Mouse (Mus musculus) kidney, embryonic 15.5 days (tissue): ENCODE results near the gene Rapgef3. TPM values are rescaled to one million over a fixed set of nuclear protein-coding genes. Genes with fewer than 3 reads are reported as not detected.

Experiments
- ATAC-seq: fragments of 200-750 bp; cut with Nextera tagmentation; replicated peaks from 2 replicates; pipeline ENCODE4 v1.8.0; 2017; ENCODE audit warnings: moderate TSS enrichment; ENCODE audit not compliant: low FRiP score
- H3K27ac ChIP-seq: fragments of 300-500 bp; sonication (generic); 2 replicates; pipeline ENCODE4 v1.5.1; 2015; ENCODE audit warnings: mild to moderate bottlenecking, inconsistent platforms
- H3K27me3 ChIP-seq: fragments of 300-500 bp; sonication (generic); 2 replicates; pipeline ENCODE4 v1.6.1; 2015; ENCODE audit warnings: inconsistent platforms
- H3K36me3 ChIP-seq: fragments of 300-500 bp; sonication (generic); 2 replicates; pipeline ENCODE4 v1.6.1; 2015; ENCODE audit warnings: inconsistent platforms
- H3K4me1 ChIP-seq: fragments of 300-500 bp; sonication (generic); 2 replicates; pipeline ENCODE4 v1.6.1; 2015; ENCODE audit warnings: inconsistent platforms
- H3K4me2 ChIP-seq: fragments of 300-500 bp; sonication (generic); 2 replicates; pipeline ENCODE4 v1.6.1; 2015; ENCODE audit warnings: moderate library complexity, mild to moderate bottlenecking, inconsistent platforms
- H3K4me3 ChIP-seq: fragments of 300-500 bp; sonication (generic); replicated peaks from 2 replicates; pipeline ENCODE4 v1.5.1; 2015; ENCODE audit warnings: mild to moderate bottlenecking, inconsistent platforms
- H3K9ac ChIP-seq: fragments of 300-500 bp; sonication (generic); 2 replicates; pipeline ENCODE4 v1.6.1; 2015; ENCODE audit warnings: mild to moderate bottlenecking, inconsistent platforms
- H3K9me3 ChIP-seq: fragments of 300-500 bp; sonication (generic); replicated peaks from 2 replicates; pipeline ENCODE4 v1.6.1; 2016; ENCODE audit warnings: inconsistent platforms
- WGBS: fragments of 180-500 bp; shearing (Covaris S2); methylation state at CpG from one replicate; pipeline ENCODE4 v1.1.7; 2015; ENCODE audit warnings: mixed read lengths; 5-methylcytosine and 5-hydroxymethylcytosine counted together
- polyA plus RNA-seq: library from polyadenylated mRNA; unstranded; fragments of >200 nt; fragmentation: Nextera tagmentation; extraction: Ambion mirVana; gene quantifications from 2 replicates; pipeline ENCODE4 v1.2.1, GENCODE M21; 2015

Gene Rapgef3
- polyA plus RNA-seq, 1 experiment from 2014 or later, result 29.7 TPM

DNA sequence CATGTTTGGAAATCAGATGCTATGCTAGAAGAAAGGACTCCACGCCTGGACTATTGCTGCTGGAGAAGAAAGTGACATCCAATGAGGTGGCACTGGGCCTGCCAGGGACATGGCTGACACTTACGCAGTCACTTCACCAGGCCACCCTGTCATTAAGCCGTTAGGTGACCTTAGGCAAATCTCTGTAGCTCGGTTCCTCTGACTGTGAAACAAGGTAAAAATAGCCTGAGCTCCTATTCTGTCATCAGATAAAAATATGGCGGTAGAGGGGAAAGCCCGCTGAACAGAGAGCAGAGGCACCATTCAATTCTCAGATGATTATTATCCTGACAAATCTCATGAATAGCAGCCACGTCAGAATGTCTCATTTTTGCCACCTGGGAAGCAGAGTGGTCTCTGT is 25.7 kb downstream of the Rapgef3 start:
- Histone ChIP-seq H3K9me3 (no peaks in the 10 kb centered on the region), H3K4me3 (no peak overlapping the region), H3K4me2 (no peak overlapping the region), H3K9ac (no peak overlapping the region), H3K27ac (no peak overlapping the region), H3K36me3 (peaks cover 24% of the 10 kb centered on the region), H3K27me3 (no peaks in the 10 kb centered on the region), H3K4me1 (peaks cover 6% of the 10 kb centered on the region; the same call in 1 of the 2 replicates)
- 47% methylated on average over 7 of the region's 7 CpGs for whole genome bisulfite sequencing
- ATAC-seq, result no peak

DNA sequence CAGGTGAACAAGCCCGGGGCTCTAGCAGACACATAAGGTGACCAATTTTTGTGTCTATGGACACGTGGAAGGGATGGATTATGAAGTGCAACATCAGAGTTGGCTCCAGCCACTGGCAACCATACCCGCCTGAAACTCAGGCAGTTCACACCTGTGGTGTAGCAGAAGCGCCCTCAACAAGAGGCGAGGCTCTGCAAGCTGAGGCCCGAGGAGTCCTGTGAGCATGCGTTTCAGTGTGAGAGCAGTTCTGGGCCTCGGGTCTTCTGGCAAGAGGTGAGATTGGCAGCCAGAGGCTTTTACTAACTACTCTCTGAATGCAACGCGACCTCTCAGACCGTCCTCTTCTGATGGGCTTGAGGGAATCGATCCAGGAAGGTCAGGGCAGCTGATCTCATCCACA is 26.1 kb downstream of the Rapgef3 start:
- no peak for ATAC-seq
- Histone ChIP-seq H3K9me3 (no peaks in the 10 kb centered on the region), H3K9ac (no peak overlapping the region), H3K4me1 (peaks cover 6% of the 10 kb centered on the region; the same call in 1 of the 2 replicates), H3K27ac (no peak overlapping the region), H3K4me3 (no peak overlapping the region), H3K27me3 (no peaks in the 10 kb centered on the region), H3K4me2 (no peak overlapping the region), H3K36me3 (peaks cover 20% of the 10 kb centered on the region)
- 74% methylated on average over 12 of the region's 12 CpGs for WGBS

DNA sequence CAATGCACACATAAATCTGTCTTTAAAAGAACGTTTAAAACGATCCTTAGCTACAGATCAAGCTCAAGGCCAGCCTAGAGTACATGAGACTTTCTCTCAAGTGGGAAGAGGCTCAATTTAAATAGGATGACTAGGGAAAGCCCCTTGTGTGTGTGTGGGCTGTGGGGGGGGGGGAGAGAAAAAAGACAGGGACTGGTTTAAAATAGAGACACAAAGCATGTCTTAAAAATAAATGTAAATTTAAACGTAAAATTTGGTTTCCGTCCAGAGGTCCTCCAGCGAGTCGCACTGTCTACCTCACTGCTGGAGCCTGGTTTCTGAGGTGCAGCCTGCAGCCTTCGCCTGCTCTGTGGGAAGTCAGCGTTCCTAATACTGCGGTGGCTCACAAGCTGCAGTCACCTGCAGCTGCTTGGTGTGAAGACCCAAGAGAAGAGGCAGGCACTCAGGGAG is 27.5 kb downstream of the Rapgef3 start:
- Histone ChIP-seq H3K9ac (no peak overlapping the region), H3K27ac (no peak overlapping the region), H3K4me1 (peaks cover 2% of the 10 kb centered on the region; the same call in 1 of the 2 replicates), H3K9me3 (no peaks in the 10 kb centered on the region), H3K27me3 (no peaks in the 10 kb centered on the region), H3K36me3 (peaks cover 6% of the 10 kb centered on the region), H3K4me3 (no peak overlapping the region), H3K4me2 (no peak overlapping the region)
- 83% methylated on average over 9 of the region's 9 CpGs for WGBS
- no peak for ATAC-seq

- Histone ChIP-seq H3K4me2 (no peak overlapping the region), H3K9me3 (no peaks in the 10 kb centered on the region), H3K4me1 (no peaks in the 10 kb centered on the region), H3K27me3 (no peaks in the 10 kb centered on the region), H3K27ac (no peak overlapping the region), H3K36me3 (no peaks in the 10 kb centered on the region), H3K4me3 (no peak overlapping the region), H3K9ac (no peak overlapping the region)
- WGBS, result 85% methylated on average over 7 of the region's 7 CpGs
- ATAC-seq, result no peak
Observed at GRCm38 (mm10) chr15:97738923-97739322, 28.8 kb downstream of the Rapgef3 start.

DNA sequence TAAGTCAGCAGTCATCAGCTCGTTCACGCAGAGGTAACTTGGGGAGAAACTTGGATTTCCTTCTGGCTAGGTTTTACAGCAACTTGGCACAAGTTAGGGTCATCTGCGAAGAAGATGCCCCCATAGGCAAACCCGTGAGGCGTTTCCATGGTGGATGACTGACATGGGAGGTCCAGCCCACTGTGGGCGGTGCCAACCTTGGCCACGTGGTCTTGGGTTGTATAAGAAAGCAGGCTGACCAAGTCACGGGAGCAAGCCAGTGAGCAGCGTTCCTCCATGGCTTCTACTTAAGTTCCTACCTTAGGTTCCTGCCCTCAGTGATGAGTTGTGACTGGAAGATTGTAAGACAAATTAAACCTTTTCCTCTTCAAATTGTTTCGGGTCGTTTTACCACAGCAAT is 35.8 kb downstream of the Rapgef3 start:
- no peak for ATAC-seq

GRCm38 (mm10) chr15:97731111-97731510 is 36.7 kb downstream of the Rapgef3 start, which contains the start of gene Endou:
Gene Endou, minus strand, starts transcription at chr15:97731339.
- 87% methylated on average over 8 of the region's 8 CpGs for WGBS
- H3K4me2 ChIP-seq, result no peak within 1 kb of the TSS
- ATAC-seq, result no peak
- H3K27me3 ChIP-seq, result no peaks in the 10 kb centered on the region
- H3K36me3 ChIP-seq, result no peaks in the 10 kb centered on the region
- H3K9ac ChIP-seq, result no peak within 1 kb of the TSS
- H3K4me3 ChIP-seq, result no peak within 1 kb of the TSS
- no peak within 1 kb of the TSS for H3K27ac ChIP-seq
- no peaks in the 10 kb centered on the region; the same call in none of the 2 replicates for H3K9me3 ChIP-seq
- H3K4me1 ChIP-seq, result peaks cover 7% of the 10 kb centered on the region; the same call in 1 of the 2 replicates

More for the DNA sequence above, 35.8 kb downstream of the Rapgef3 start:
- Histone ChIP-seq H3K4me2 (no peak overlapping the region), H3K36me3 (no peaks in the 10 kb centered on the region), H3K4me3 (no peak overlapping the region), H3K27ac (no peak overlapping the region), H3K9ac (no peak overlapping the region), H3K27me3 (no peaks in the 10 kb centered on the region), H3K4me1 (peaks cover 7% of the 10 kb centered on the region; the same call in 1 of the 2 replicates), H3K9me3 (no peaks in the 10 kb centered on the region; the same call in none of the 2 replicates)
- 90% methylated on average over 11 of the region's 11 CpGs for WGBS

DNA sequence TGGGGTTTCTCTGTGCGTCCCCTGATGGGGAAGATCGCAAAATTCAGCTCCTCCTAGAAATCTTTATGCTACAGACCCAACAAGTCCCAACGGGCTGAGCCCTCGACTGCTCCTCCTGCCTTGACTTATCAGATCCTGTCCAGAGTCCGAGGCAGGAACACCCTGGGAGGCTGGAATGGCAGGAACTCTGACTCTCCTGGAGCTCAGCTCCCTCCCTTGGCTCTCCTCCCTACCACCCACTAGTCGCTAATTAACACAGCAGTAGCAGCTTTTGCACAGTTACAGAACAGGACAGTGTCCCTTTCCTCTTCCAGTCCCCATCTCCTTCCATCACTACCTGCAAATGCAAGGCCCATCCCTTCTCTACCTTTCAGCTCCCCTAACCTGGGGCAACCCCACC is 37.4 kb downstream of the Rapgef3 start:
- no peaks in the 10 kb centered on the region; the same call in none of the 2 replicates for H3K9me3 ChIP-seq
- H3K27me3 ChIP-seq, result no peaks in the 10 kb centered on the region
- no peak overlapping the region for H3K4me3 ChIP-seq
- no peaks in the 10 kb centered on the region for H3K36me3 ChIP-seq
- no peak overlapping the region for H3K27ac ChIP-seq
- 56% methylated on average over 6 of the region's 6 CpGs for WGBS
- no peak for ATAC-seq
- H3K4me2 ChIP-seq, result no peak overlapping the region
- H3K9ac ChIP-seq, result no peak overlapping the region
- peaks cover 7% of the 10 kb centered on the region; the same call in 1 of the 2 replicates for H3K4me1 ChIP-seq

DNA sequence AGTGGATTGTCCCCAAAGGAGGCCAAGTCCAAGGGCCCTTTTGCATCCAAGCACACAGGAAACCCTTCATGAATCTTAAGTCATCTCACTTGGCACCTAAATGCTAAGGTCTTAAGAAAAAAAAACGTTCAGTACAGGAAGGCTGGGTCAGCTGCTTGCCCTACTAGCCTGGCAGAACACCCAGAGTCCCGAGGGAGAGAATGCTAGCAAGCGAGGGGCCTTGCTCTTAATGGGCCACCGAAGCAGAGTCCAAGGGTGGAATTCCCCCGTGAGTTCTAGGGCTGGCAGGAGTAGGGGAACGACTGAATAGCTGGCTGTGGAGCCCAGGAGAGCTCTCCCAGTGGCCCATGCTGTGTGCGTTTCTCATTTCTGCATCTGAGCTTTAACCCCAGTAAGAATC is 39.0 kb downstream of the Rapgef3 start:
- peaks cover 7% of the 10 kb centered on the region; the same call in 1 of the 2 replicates for H3K4me1 ChIP-seq
- H3K4me2 ChIP-seq, result no peak overlapping the region
- H3K36me3 ChIP-seq, result no peaks in the 10 kb centered on the region
- no peak overlapping the region for H3K4me3 ChIP-seq
- H3K9ac ChIP-seq, result no peak overlapping the region
- H3K9me3 ChIP-seq, result no peaks in the 10 kb centered on the region; the same call in none of the 2 replicates
- H3K27ac ChIP-seq, result no peak overlapping the region
- ATAC-seq, result no peak
- no peaks in the 10 kb centered on the region for H3K27me3 ChIP-seq
- 66% methylated on average over 7 of the region's 7 CpGs for WGBS

DNA sequence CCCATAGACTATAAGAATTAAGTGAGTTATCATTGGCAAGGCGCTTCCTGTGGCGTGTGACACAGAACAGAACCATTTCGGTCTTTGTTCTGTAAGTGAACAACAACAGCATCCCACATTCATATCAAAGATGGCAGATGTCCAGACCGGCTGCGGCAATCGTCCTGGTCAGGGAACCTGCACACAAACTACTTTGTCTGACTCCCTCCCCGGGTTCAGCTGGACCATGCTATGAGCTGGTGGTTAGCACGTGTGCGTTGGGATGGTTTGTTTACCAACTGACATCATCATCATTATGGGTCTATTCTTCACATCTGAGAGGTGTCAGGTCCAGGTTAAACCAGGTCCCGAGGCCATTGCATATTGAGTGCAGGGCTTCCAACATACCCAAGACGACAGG is 39.4 kb downstream of the Rapgef3 start:
- 90% methylated on average over 11 of the region's 11 CpGs for WGBS
- Histone ChIP-seq H3K9me3 (no peaks in the 10 kb centered on the region; the same call in 1 of the 2 replicates), H3K9ac (no peak overlapping the region), H3K27me3 (no peaks in the 10 kb centered on the region), H3K4me2 (no peak overlapping the region), H3K27ac (no peak overlapping the region), H3K36me3 (no peaks in the 10 kb centered on the region), H3K4me3 (no peak overlapping the region), H3K4me1 (peaks cover 7% of the 10 kb centered on the region; the same call in 1 of the 2 replicates)
- ATAC-seq, result no peak

GRCm38 (mm10) chr15:97727520-97727919 is 40.3 kb downstream of the Rapgef3 start:
- ATAC-seq, result no peak
- H3K4me1 ChIP-seq, result peaks cover 8% of the 10 kb centered on the region; the same call in 1 of the 2 replicates
- no peak overlapping the region for H3K27ac ChIP-seq
- H3K9ac ChIP-seq, result no peak overlapping the region
- H3K4me2 ChIP-seq, result no peak overlapping the region
- no peaks in the 10 kb centered on the region for H3K27me3 ChIP-seq
- H3K36me3 ChIP-seq, result no peaks in the 10 kb centered on the region
- WGBS, result 65% methylated on average over 5 of the region's 5 CpGs
- H3K9me3 ChIP-seq, result no peaks in the 10 kb centered on the region; the same call in 1 of the 2 replicates
- H3K4me3 ChIP-seq, result no peak overlapping the region

DNA sequence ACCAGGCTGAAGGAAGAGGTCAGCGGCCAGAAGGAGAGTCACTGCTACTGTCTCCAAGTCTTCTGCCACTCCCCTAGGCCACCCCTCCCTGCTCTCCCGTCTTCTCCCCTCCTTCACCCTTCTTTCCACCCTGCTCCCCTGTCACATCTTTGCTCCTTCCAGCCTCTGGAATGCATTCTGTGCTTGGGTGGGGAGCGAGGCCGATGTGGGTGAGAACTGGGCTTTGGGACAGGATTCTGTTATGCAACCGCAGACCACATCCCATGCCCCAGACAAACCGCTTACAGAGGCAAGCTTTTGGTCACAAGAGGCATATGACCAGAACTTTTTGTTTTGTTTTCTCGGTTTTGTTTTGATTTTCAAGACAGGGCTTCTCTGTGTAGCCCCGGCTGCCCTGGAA is 40.7 kb downstream of the Rapgef3 start:
- H3K9ac ChIP-seq, result no peak overlapping the region
- no peaks in the 10 kb centered on the region for H3K27me3 ChIP-seq
- H3K4me1 ChIP-seq, result peaks cover 12% of the 10 kb centered on the region
- H3K27ac ChIP-seq, result no peak overlapping the region
- H3K4me3 ChIP-seq, result no peak overlapping the region
- no peak for ATAC-seq
- WGBS, result 69% methylated on average over 8 of the region's 8 CpGs
- H3K9me3 ChIP-seq, result no peaks in the 10 kb centered on the region; the same call in 1 of the 2 replicates
- H3K4me2 ChIP-seq, result no peak overlapping the region
- no peaks in the 10 kb centered on the region for H3K36me3 ChIP-seq

DNA sequence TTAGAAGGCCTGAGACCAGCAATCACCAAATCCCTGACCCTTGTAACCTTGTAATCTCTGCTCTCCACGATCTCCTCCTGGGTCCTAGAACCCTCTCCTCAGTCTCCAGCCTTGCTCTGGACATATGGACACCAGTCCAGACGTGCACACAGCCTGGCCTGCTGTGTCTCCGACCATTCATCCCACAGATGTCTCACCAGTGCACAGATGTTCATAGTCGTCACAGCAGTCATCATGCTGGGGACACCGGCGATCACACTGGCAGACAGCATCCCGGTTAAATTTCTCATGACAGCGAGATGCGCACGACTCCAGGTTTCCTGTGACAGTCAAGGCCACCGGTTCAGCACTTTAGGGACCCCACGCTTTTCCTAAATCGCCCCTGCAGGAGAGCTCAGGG is 41.5 kb downstream of the Rapgef3 start:
- H3K36me3 ChIP-seq, result no peaks in the 10 kb centered on the region
- H3K27me3 ChIP-seq, result no peaks in the 10 kb centered on the region
- no peak overlapping the region for H3K9ac ChIP-seq
- peaks cover 14% of the 10 kb centered on the region for H3K4me1 ChIP-seq
- H3K9me3 ChIP-seq, result no peaks in the 10 kb centered on the region
- H3K4me2 ChIP-seq, result no peak overlapping the region
- H3K4me3 ChIP-seq, result no peak overlapping the region
- WGBS, result 87% methylated on average over 13 of the region's 13 CpGs
- no peak overlapping the region for H3K27ac ChIP-seq
- ATAC-seq, result no peak
